Mouse (Mus musculus) erythroblast, embryonic 14.5 days (primary cell): Measurements from ENCODE around the gene Knop1.

Experiments used
- GATA1 ChIP-seq: IDR thresholded peaks from 2 replicates; pipeline ENCODE4 v1.6.1; 2012; ENCODE audit warnings: low read length, inconsistent platforms, mixed read lengths
- TAL1 ChIP-seq: IDR thresholded peaks from 3 replicates; pipeline ENCODE4 v1.6.1; 2012; ENCODE audit warnings: low read length, inconsistent platforms, mixed read lengths

GRCm38 (mm10) chr7:118800112-118800734, 55.8 kb downstream of the Knop1 start:
- no peak for TF ChIP-seq TAL1
- TF ChIP-seq GATA1, result no peak
